Mouse (Mus musculus): ENCODE measurements at regions not wholly inside any gene's neighbourhood (a gene's known extent, or its start where the extent isn't known, plus 50 kb on each side); places are given as distances from the start of the nearest gene placed in this dataset.

DNA sequence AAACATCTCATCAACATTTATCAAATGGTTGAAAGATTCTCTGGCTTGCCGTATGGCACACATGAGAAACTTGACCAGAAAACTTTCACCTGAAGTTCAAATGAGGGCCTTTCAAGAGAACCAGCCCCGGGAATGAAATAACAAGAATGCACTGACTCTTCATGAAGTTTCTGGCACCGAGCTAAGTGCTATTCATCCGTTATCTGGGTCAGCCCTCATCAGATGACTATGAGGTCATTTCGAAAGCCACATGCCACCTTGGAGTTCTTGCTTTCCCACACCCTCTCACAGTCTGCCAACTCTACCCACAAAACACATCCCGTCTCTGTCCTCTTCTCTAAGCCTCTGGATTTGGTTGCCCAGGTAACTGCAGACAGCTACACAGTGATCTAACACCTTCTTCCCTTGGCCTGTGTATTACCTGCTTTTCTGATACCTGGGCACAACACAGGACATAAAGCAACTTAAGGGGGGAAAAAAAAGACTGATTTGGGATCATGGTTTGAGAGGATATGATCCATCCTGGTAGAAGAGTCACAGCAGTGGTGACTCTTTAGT is 177.4 kb upstream of the Rad23b start:
- 84% methylated on average over 6 of the region's 6 CpGs for WGBS
- Histone ChIP-seq H3K27me3 (ENCODE audit: control insufficient read depth, insufficient read depth, low read length) (no peaks in the 10 kb centered on the region), H3K4me3 (ENCODE audit: extremely low read depth, insufficient read depth, insufficient read length) (no peak overlapping the region), H3K36me3 (ENCODE audit: control insufficient read depth, insufficient read depth, low read length) (no peaks in the 10 kb centered on the region), H3K4me1 (ENCODE audit: control insufficient read depth, insufficient read depth, insufficient read length) (no peaks in the 10 kb centered on the region), H3K27ac (ENCODE audit: insufficient read depth, low read length) (no peak overlapping the region)
- DNase-seq (ENCODE audit: low read depth in 1 of 2, low spot score in 2 of 2): no peak
- TF ChIP-seq CTCF (IDR thresholded peaks at IDR 0.05; ENCODE audit: extremely low read depth, insufficient read depth, insufficient read length, insufficient replicate concordance) (no peak), POLR2A (IDR thresholded peaks at IDR 0.05; ENCODE audit: low read depth, low read length) (no peak)

DNA sequence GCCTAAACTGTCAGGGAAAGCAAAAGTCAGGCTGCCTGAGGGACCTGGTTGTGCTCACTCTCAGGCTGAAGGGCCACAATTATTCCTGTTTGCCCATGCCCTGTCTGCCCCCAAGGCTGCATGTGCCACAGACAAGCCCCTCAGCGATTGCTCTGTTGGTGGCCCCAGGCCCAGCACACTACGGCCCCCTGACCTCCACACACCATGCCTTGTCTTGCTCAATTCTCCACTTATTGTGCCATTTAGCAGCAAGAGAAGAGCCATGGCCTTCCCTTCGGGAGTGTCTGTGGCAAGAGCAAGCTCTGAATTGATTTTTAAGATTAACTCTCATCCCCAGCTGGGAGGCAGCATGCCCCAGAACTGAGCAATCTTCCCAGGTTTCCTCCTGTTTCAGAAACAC is 173.8 kb upstream of the Rad23b start:
- Histone ChIP-seq H3K27ac (ENCODE audit: insufficient read depth, low read length) (no peak overlapping the region), H3K36me3 (ENCODE audit: control insufficient read depth, insufficient read depth, low read length) (no peaks in the 10 kb centered on the region), H3K4me3 (ENCODE audit: extremely low read depth, insufficient read depth, insufficient read length) (no peak overlapping the region), H3K4me1 (ENCODE audit: control insufficient read depth, insufficient read depth, insufficient read length) (no peaks in the 10 kb centered on the region), H3K27me3 (ENCODE audit: control insufficient read depth, insufficient read depth, low read length) (no peaks in the 10 kb centered on the region)
- 84% methylated on average over 3 of the region's 3 CpGs for WGBS
- DNase-seq (ENCODE audit: low read depth in 1 of 2, low spot score in 2 of 2): no peak
- TF ChIP-seq POLR2A (IDR thresholded peaks at IDR 0.05; ENCODE audit: low read depth, low read length) (no peak), CTCF (IDR thresholded peaks at IDR 0.05; ENCODE audit: extremely low read depth, insufficient read depth, insufficient read length, insufficient replicate concordance) (no peak)

DNA sequence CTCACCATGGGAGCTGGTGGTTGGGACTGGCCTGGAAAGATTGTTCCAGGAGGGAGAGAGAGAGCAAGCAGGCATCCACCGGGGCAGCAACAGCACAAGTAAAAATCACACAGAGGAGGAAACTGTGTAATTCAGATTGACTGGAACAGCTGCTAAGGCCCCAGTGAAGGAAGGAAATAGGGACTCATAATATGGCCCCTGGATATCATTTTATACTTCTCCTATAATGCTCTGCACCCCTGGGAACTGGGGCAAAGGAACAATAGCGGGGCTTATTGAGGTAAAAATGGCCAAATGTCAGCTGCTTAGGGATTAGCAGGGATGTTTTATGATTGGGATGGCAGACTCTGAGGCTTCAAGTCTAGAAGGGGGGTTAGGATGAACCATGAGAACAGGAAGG is 170.4 kb upstream of the Rad23b start:
- TF ChIP-seq CTCF (IDR thresholded peaks at IDR 0.05; ENCODE audit: extremely low read depth, insufficient read depth, insufficient read length, insufficient replicate concordance): no peak
- TF ChIP-seq POLR2A (IDR thresholded peaks at IDR 0.05; ENCODE audit: low read depth, low read length): no peak
- Histone ChIP-seq H3K36me3 (ENCODE audit: control insufficient read depth, insufficient read depth, low read length) (no peaks in the 10 kb centered on the region), H3K27me3 (ENCODE audit: control insufficient read depth, insufficient read depth, low read length) (no peaks in the 10 kb centered on the region), H3K4me1 (ENCODE audit: control insufficient read depth, insufficient read depth, insufficient read length) (no peaks in the 10 kb centered on the region), H3K4me3 (ENCODE audit: extremely low read depth, insufficient read depth, insufficient read length) (no peak overlapping the region), H3K27ac (ENCODE audit: insufficient read depth, low read length) (no peak overlapping the region)
- no peak for DNase-seq (ENCODE audit: low read depth in 1 of 2, low spot score in 2 of 2)
- WGBS: 89% methylated on average over 2 of the region's 2 CpGs

DNA sequence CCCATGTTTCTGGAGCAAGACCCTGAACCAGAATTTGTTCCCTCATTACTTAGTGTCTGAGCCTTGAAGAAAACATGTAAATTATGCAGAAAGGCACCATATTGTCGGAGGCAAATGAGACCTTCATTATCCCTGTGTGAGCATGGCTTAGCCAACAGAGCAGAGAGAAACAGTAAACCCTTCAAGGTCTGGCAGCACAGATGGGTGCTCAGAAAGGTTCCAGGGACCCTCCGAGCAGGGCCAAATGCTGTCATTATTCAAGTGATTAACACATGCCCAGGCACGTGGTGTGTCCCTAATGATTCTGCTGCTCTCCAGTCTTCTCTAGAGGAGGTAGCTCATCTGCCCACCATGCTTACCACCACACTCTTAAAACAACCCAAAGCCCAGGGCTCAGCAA is 166.3 kb upstream of the Rad23b start:
- DNase-seq (ENCODE audit: low read depth in 1 of 2, low spot score in 2 of 2): no peak
- H3K27ac ChIP-seq (ENCODE audit: insufficient read depth, low read length): no peak overlapping the region
- WGBS: 80% methylated on average over 3 of the region's 3 CpGs
- H3K27me3 ChIP-seq (ENCODE audit: control insufficient read depth, insufficient read depth, low read length): no peaks in the 10 kb centered on the region
- no peaks in the 10 kb centered on the region for H3K4me1 ChIP-seq (ENCODE audit: control insufficient read depth, insufficient read depth, insufficient read length)
- TF ChIP-seq CTCF (IDR thresholded peaks at IDR 0.05; ENCODE audit: extremely low read depth, insufficient read depth, insufficient read length, insufficient replicate concordance) (no peak), POLR2A (IDR thresholded peaks at IDR 0.05; ENCODE audit: low read depth, low read length) (no peak)
- H3K4me3 ChIP-seq (ENCODE audit: extremely low read depth, insufficient read depth, insufficient read length): no peak overlapping the region
- H3K36me3 ChIP-seq (ENCODE audit: control insufficient read depth, insufficient read depth, low read length): no peaks in the 10 kb centered on the region

DNA sequence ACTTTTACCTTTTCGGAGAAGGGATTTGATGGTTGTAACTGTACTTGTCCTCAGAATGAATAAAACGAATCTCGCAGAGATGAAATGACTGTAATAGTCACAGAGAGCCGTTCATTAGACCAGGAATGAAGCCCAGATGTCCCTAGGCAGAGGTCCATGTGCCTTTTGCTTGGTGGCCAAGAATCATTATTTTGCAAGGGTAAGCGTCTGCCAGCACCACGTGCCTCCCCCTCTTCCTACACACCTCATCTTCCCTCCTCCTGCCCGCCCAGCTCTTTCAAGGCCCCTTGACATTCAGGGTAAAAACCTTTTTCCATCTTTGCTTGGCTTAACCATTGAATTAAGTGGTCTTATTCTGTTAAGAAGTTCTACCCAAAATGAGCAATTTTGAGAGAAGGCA is 161.1 kb upstream of the Rad23b start:
- H3K27me3 ChIP-seq (ENCODE audit: control insufficient read depth, insufficient read depth, low read length): no peaks in the 10 kb centered on the region
- 89% methylated on average over 7 of the region's 7 CpGs for WGBS

DNA sequence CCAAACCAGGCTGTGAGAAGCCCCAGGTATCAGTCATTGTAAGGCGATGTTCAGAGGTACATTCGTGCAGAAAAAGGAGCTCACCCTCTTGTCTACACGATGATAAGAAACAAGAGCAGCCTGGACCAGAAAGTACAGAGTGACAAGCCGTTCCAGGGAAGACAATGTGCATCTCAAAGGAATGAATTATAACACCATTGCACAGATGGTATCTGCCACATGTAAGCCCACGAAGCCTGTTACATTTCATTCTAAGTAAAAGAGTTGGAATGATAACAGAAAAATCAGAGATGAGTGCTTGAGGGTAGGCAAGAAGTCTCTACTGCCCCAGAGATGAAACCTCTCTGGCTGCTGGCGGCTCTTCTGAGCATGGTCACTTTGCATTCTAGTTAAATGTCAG is 159.3 kb upstream of the Rad23b start:
- TF ChIP-seq CTCF (IDR thresholded peaks at IDR 0.05; ENCODE audit: extremely low read depth, insufficient read depth, insufficient read length, insufficient replicate concordance) (no peak), POLR2A (IDR thresholded peaks at IDR 0.05; ENCODE audit: low read depth, low read length) (no peak)
- no peaks in the 10 kb centered on the region for H3K36me3 ChIP-seq (ENCODE audit: control insufficient read depth, insufficient read depth, low read length)
- no peak for DNase-seq (ENCODE audit: low read depth in 1 of 2, low spot score in 2 of 2)
- H3K4me3 ChIP-seq (ENCODE audit: extremely low read depth, insufficient read depth, insufficient read length): no peak overlapping the region
- no peak overlapping the region for H3K27ac ChIP-seq (ENCODE audit: insufficient read depth, low read length)
- 87% methylated on average over 6 of the region's 6 CpGs for whole genome bisulfite sequencing
- no peaks in the 10 kb centered on the region for H3K4me1 ChIP-seq (ENCODE audit: control insufficient read depth, insufficient read depth, insufficient read length)
- H3K27me3 ChIP-seq (ENCODE audit: control insufficient read depth, insufficient read depth, low read length): no peaks in the 10 kb centered on the region

More for the DNA sequence above, 161.1 kb upstream of the Rad23b start:
- H3K4me3 ChIP-seq (ENCODE audit: extremely low read depth, insufficient read depth, insufficient read length): no peak overlapping the region
- TF ChIP-seq POLR2A (IDR thresholded peaks at IDR 0.05; ENCODE audit: low read depth, low read length) (no peak), CTCF (IDR thresholded peaks at IDR 0.05; ENCODE audit: extremely low read depth, insufficient read depth, insufficient read length, insufficient replicate concordance) (no peak)
- H3K4me1 ChIP-seq (ENCODE audit: control insufficient read depth, insufficient read depth, insufficient read length): no peaks in the 10 kb centered on the region
- DNase-seq (ENCODE audit: low read depth in 1 of 2, low spot score in 2 of 2): no peak
- H3K36me3 ChIP-seq (ENCODE audit: control insufficient read depth, insufficient read depth, low read length): no peaks in the 10 kb centered on the region
- H3K27ac ChIP-seq (ENCODE audit: insufficient read depth, low read length): no peak overlapping the region

DNA sequence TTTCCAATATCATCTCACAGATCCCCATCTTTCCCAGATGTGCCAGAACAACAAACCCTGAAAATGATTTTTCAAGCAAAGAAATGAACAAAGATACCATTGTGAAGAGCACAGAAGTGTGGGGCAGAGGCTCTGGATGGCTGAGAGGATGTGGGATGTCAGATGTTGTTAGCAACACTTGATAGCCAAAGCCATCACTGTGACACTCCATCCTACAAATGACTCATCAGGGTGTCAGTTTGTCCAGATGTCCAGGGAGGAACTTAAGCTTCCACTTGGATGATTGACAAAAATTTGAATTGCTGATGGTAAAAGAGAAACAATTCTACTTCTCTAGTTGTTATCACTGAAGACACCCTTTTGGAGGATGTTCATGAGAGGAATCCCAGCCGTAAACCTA is 155.8 kb upstream of the Rad23b start:
- Histone ChIP-seq H3K27me3 (ENCODE audit: control insufficient read depth, insufficient read depth, low read length) (no peaks in the 10 kb centered on the region), H3K27ac (ENCODE audit: insufficient read depth, low read length) (no peak overlapping the region), H3K36me3 (ENCODE audit: control insufficient read depth, insufficient read depth, low read length) (no peaks in the 10 kb centered on the region), H3K4me3 (ENCODE audit: extremely low read depth, insufficient read depth, insufficient read length) (no peak overlapping the region), H3K4me1 (ENCODE audit: control insufficient read depth, insufficient read depth, insufficient read length) (no peaks in the 10 kb centered on the region)
- WGBS: 96% methylated on average over 1 of the region's 1 CpGs
- TF ChIP-seq CTCF (IDR thresholded peaks at IDR 0.05; ENCODE audit: extremely low read depth, insufficient read depth, insufficient read length, insufficient replicate concordance) (no peak), POLR2A (IDR thresholded peaks at IDR 0.05; ENCODE audit: low read depth, low read length) (no peak)
- DNase-seq (ENCODE audit: low read depth in 1 of 2, low spot score in 2 of 2): no peak

Measured in spleen, adult 2 months (tissue).